Mouse (Mus musculus) intestine, embryonic 14.5 days (tissue): Measurements from ENCODE around the gene Frmd4a. TPM values are rescaled to one million over a fixed set of nuclear protein-coding genes. Genes with fewer than 3 reads are reported as not detected.

Experiments
- ATAC-seq: fragments of 200-750 bp; cut with Nextera tagmentation; replicated peaks from 2 replicates; pipeline ENCODE4 v1.8.0; 2017; ENCODE audit warnings: low read depth, moderate number of reproducible peaks, moderate TSS enrichment, moderate library complexity; ENCODE audit not compliant: low FRiP score, low TSS enrichment
- DNase-seq: peaks from one replicate; pipeline ENCODE4 v3.0.0-alpha.2; 2018; ENCODE audit warnings: low spot score
- H3K27ac ChIP-seq: fragments of 300-500 bp; sonication (generic); 2 replicates; pipeline ENCODE4 v1.5.1; 2014; ENCODE audit warnings: low read depth, mild to moderate bottlenecking, control low read depth
- H3K27me3 ChIP-seq: fragments of 300-500 bp; sonication (generic); replicated peaks from 2 replicates; pipeline ENCODE4 v1.6.1; 2014; ENCODE audit warnings: low read length, control low read depth; ENCODE audit not compliant: control insufficient read depth, insufficient read depth
- H3K36me3 ChIP-seq: fragments of 300-500 bp; sonication (generic); 2 replicates; pipeline ENCODE4 v1.6.1; 2014; ENCODE audit warnings: low read length, control low read depth; ENCODE audit not compliant: control insufficient read depth, insufficient read depth
- H3K4me1 ChIP-seq: fragments of 300-500 bp; sonication (generic); replicated peaks from 2 replicates; pipeline ENCODE4 v1.6.1; 2014; ENCODE audit warnings: low read length, control low read depth, mixed read lengths; ENCODE audit not compliant: control insufficient read depth, insufficient read depth
- H3K4me2 ChIP-seq: fragments of 300-500 bp; sonication (generic); 2 replicates; pipeline ENCODE4 v1.6.1; 2014; ENCODE audit warnings: low read length
- H3K4me3 ChIP-seq: fragments of 300-500 bp; sonication (generic); 2 replicates; pipeline ENCODE4 v1.5.1; 2014; ENCODE audit warnings: low read depth, low read length, control low read depth, mixed read lengths
- H3K9ac ChIP-seq: fragments of 300-500 bp; sonication (generic); 2 replicates; pipeline ENCODE4 v1.6.1; 2014; ENCODE audit warnings: mild to moderate bottlenecking, low read length
- H3K9me3 ChIP-seq: fragments of 300-500 bp; sonication (generic); 2 replicates; pipeline ENCODE4 v1.6.1; 2016; ENCODE audit warnings: low read length, control low read depth; ENCODE audit not compliant: control insufficient read depth
- WGBS: fragments of 180-500 bp; shearing (Covaris S2); extraction: QIAGEN DNeasy Blood & Tissue Kit; methylation state at CpG from one replicate; pipeline ENCODE4 v1.1.7; 2014; 5-methylcytosine and 5-hydroxymethylcytosine counted together
- polyA plus RNA-seq: library from polyadenylated mRNA; unstranded; fragments of >200 nt; fragmentation: Nextera tagmentation; extraction: Ambion mirVana; gene quantifications from 2 replicates; pipeline ENCODE4 v1.2.1, GENCODE M21; 2014

Frmd4a gene
- polyA plus RNA-seq, 1 experiment from 2014 or later: 28.8 TPM

DNA sequence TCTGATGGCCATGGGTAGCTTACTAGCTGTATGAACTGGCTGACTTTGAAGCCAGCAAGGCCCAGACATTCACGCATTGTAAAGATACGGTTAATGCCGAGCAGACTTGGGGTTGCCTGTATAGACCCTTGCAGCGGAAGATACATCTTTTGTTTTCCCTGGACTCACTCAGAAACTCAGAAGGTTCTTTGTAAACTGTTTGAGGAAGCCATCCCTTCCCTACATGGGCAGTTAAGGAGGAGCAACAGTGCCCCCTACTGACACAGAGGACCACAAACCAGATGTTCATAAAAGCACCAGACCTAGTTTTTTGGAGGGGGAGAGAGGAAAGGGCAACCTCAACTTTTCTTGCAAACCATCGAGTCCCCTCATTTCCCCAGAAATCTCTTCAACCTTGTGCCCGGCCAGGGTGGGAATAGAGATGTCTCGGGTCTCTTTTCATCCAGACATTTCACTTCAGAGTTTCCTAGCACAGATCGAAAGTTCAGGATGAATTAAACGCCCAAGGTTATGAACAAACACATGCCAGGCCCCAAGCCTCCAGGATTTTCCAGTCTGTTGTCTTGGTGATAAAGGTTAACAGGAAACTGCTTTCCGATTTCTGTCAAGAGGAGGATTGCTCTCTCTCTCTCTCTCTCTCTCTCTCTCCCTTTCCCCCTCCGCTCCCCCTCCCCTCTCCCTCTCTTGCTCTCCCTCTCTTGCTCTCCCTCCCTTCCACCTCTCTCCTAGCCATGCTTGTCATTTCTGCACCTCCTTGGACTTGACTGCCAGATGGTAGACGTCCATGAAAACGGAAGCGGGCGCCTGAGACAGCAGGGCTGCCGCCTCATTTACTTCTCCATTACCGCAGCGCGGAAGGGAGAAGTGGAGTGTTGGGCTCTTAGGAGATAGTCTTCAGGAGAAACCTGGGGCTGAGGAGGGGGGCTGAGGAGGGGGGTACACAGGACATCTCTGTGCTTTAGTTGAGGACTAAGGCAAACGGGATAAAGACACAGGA lies 475.3 kb downstream of the Frmd4a start:
- Histone ChIP-seq H3K9ac (no peak overlapping the region), H3K27ac (peak overlapping the region; percentile 75), H3K27me3 (no peaks in the 10 kb centered on the region), H3K9me3 (no peaks in the 10 kb centered on the region), H3K4me1 (peaks cover 11% of the 10 kb centered on the region), H3K4me3 (no peak overlapping the region), H3K4me2 (peak overlapping the region; percentile 20; the same call in 1 of the 2 replicates), H3K36me3 (peaks cover 7% of the 10 kb centered on the region; the same call in 1 of the 2 replicates)
- WGBS: 23% methylated on average over 20 of the region's 20 CpGs
- ATAC-seq (peak; percentile 65), DNase-seq (peak; percentile 77)

DNA sequence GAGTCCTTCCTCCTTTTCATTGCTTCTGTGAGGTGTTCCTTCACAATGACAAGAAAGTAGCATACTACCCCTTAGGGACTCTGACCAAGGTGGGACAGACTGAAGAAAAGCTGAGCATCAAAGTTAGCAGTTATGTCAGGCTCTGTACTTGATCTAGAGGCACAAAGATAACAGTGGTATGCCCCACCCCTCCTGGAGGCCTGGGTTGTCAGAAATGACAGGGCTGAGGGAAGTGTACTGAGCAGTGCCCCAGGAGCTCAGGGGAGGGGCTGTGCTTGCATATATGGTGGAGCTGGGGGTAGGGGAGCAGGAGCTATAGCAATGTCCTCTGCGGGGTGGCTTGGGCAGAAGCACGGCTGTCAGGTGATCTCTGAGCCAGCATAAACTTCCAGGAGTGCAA lies 477.0 kb downstream of the Frmd4a start:
- Histone ChIP-seq H3K9ac (no peak overlapping the region), H3K36me3 (peaks cover 7% of the 10 kb centered on the region)
- 63% methylated on average over 2 of the region's 2 CpGs for WGBS

DNA sequence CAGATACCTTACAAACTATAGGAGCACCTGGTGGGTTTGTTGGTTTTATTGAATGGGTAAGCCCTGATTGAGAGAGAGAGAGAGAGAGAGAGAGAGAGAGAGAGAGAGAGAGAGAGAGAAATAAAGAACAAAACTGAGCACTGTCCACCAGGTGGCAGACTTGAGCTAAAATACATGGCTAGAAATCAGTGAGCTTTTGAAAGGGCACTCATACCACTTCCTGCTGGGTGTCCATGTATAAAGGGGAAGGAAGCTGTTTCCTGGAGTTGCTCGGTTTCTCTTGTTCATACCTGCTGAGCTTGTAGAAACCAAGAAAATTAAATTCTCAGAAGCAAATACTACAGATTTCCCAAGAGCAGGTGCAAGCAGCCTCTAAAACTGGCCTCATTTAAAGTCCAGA lies 481.7 kb downstream of the Frmd4a start:
- no peak overlapping the region for H3K9ac ChIP-seq
- H3K27ac ChIP-seq: no peak overlapping the region
- no peaks in the 10 kb centered on the region for H3K9me3 ChIP-seq
- peaks cover 20% of the 10 kb centered on the region for H3K36me3 ChIP-seq
- H3K4me1 ChIP-seq: 0 out of 2 replicates have a peak, but pooled peaks cover 4% of the 10 kb centered on the region
- ATAC-seq (no peak), DNase-seq (peak; percentile 88)
- WGBS: 6% methylated on average over 1 of the region's 1 CpGs
- no peak overlapping the region for H3K4me2 ChIP-seq
- H3K4me3 ChIP-seq: no peak overlapping the region
- no peaks in the 10 kb centered on the region for H3K27me3 ChIP-seq

More for the DNA sequence above, 477.0 kb downstream of the Frmd4a start:
- Histone ChIP-seq H3K4me2 (no peak overlapping the region), H3K4me1 (peaks cover 12% of the 10 kb centered on the region), H3K9me3 (no peaks in the 10 kb centered on the region), H3K4me3 (no peak overlapping the region), H3K27ac (no peak overlapping the region), H3K27me3 (no peaks in the 10 kb centered on the region)
- DNase-seq (no peak), ATAC-seq (no peak)

DNA sequence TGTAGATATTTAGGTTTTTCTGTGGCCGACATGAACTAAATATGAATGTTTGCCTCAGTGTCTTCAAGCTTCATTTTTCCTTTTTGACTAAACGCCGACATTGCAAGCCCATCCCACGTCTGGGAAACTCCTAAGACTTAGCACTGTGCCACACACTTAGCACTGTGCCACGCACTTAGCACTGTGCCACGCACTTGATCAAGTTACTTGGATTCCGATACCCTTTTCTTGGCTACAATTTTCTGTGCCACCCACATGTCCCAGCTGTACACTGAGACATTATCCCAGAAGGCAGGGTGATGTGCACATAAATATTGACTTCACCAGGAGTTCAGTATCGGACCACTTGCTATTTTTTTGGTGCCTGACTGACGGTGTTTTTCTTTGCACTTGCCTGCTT lies 482.4 kb downstream of the Frmd4a start:
- no peaks in the 10 kb centered on the region for H3K27me3 ChIP-seq
- 91% methylated on average over 9 of the region's 9 CpGs for WGBS

DNA sequence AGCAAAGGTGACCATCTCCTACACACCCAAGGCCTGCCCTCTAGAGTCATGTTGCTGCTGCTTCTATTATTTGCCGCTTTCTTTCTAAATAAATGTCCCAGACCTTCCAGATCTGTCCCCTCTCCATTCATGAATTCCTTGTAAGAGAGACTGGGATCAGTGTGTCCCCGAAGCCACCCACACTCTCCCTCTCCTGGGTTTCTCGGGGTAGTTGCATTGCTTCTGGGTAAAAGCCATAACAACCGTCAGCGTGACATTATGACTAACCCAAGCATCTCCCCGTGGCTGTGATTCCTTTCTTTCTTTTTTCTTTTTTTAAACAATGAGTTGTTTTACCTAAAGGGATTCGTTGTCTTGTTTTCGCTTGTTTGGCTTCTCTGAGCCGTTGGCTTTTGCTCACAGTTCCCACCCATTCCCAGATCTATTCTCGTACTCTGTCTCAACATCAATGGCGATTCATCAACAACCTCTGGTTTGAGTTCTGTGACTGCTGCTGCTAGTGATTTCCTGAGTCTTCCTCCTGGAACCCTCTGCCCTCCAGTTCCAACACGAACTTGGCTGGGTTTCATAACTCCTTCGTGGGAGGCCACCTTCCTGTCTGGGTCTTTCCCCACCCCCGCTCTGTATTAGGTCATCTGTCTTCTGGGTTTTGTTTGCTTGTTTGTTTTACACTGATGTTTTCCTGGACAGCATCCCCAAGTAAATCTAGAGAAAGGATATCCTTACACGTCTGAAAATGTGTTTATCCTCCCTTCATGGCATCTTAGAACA lies 483.9 kb downstream of the Frmd4a start:
- 74% methylated on average over 15 of the region's 15 CpGs for WGBS
- no peaks in the 10 kb centered on the region for H3K27me3 ChIP-seq
- no peak overlapping the region for H3K4me2 ChIP-seq
- ATAC-seq: no peak
- H3K36me3 ChIP-seq: peaks cover 21% of the 10 kb centered on the region
- H3K4me1 ChIP-seq: 0 out of 2 replicates have a peak, but pooled peaks cover 4% of the 10 kb centered on the region
- DNase-seq: no peak
- H3K9me3 ChIP-seq: no peaks in the 10 kb centered on the region
- no peak overlapping the region for H3K9ac ChIP-seq
- no peak overlapping the region for H3K27ac ChIP-seq
- no peak overlapping the region for H3K4me3 ChIP-seq

More for the DNA sequence above, 482.4 kb downstream of the Frmd4a start:
- no peak for DNase-seq
- H3K9me3 ChIP-seq: no peaks in the 10 kb centered on the region
- H3K4me3 ChIP-seq: no peak overlapping the region
- ATAC-seq: no peak
- no peak overlapping the region for H3K4me2 ChIP-seq
- H3K36me3 ChIP-seq: peaks cover 20% of the 10 kb centered on the region
- H3K9ac ChIP-seq: no peak overlapping the region
- no peak overlapping the region for H3K27ac ChIP-seq
- H3K4me1 ChIP-seq: 0 out of 2 replicates have a peak, but pooled peaks cover 4% of the 10 kb centered on the region

DNA sequence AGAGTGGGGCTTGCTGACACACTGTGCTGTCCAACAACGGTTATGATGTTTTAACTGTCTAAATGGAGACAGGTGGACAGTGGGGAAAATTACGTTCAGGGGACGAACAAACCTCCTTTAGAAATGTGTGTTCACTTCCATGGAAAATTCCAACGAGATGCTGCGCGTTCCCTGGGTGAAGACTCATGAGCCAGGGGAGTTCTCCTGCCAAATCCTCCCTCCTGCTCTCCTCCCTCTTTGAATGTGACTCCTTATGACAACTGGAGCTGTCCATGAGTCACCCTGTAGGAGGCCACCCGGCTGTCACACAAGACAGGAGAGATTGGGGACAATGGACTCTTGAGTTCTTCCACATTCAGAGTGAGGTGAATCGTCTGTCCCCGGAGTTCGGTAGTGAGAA lies 486.9 kb downstream of the Frmd4a start:
- Histone ChIP-seq H3K9ac (no peak overlapping the region), H3K27ac (no peak overlapping the region), H3K27me3 (no peaks in the 10 kb centered on the region), H3K4me3 (no peak overlapping the region), H3K4me1 (peaks cover 11% of the 10 kb centered on the region), H3K36me3 (peaks cover 19% of the 10 kb centered on the region; the same call in 1 of the 2 replicates), H3K4me2 (no peak overlapping the region), H3K9me3 (no peaks in the 10 kb centered on the region)
- ATAC-seq (no peak), DNase-seq (no peak)
- WGBS: 87% methylated on average over 10 of the region's 10 CpGs

DNA sequence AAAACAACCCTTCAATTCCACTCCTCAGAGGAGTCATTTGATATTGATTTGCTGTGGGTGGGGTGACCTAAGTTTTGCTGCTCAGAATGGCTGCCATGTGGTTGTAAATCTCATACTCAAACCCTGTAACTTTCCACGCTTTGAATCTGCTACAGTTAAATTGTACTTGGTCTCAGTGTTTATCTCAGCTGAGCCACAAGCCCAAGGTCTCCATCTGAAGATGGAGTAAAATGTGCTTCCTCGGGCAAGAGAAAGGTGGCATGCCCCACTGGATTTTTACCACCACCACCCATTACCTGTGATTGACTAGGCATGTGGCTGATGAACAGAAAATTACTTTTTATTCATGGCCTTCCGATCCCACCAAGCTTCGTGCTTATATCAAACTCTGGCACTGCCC lies 488.2 kb downstream of the Frmd4a start:
- DNase-seq: no peak
- Histone ChIP-seq H3K9me3 (no peaks in the 10 kb centered on the region), H3K36me3 (peaks cover 11% of the 10 kb centered on the region; the same call in 1 of the 2 replicates), H3K27me3 (no peaks in the 10 kb centered on the region), H3K4me1 (peaks cover 21% of the 10 kb centered on the region), H3K4me3 (no peak overlapping the region), H3K4me2 (no peak overlapping the region), H3K27ac (no peak overlapping the region), H3K9ac (no peak overlapping the region)
- 84% methylated on average over 4 of the region's 4 CpGs for WGBS
- no peak for ATAC-seq

DNA sequence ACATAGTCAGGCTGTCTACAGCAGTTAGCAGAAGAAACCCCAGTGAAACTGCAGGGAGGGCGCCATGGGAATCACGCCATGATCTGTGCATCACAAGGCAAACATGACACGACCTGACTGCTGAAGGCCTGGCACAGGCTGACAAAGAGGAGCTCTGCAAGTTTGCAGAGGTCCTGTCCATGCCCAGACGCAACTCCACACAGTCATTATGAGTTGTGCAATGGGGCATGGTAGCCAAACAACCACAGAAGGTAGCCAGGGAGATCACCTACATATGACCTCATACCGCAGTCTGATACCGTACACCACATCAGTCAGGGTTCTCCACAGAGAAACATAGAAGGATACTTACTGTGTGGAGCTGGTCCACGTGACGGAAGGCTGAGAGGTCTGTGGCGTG lies 489.1 kb downstream of the Frmd4a start:
- Histone ChIP-seq H3K27me3 (no peaks in the 10 kb centered on the region), H3K4me2 (no peak overlapping the region), H3K36me3 (0 out of 2 replicates have a peak, but pooled peaks cover 7% of the 10 kb centered on the region), H3K9ac (no peak overlapping the region), H3K9me3 (no peaks in the 10 kb centered on the region), H3K4me3 (no peak overlapping the region), H3K4me1 (peaks cover 25% of the 10 kb centered on the region), H3K27ac (no peak overlapping the region)
- DNase-seq: no peak
- no peak for ATAC-seq
- WGBS: 95% methylated on average over 9 of the region's 9 CpGs
